Comparison of ENCODE assay signal across 33 mouse cellular contexts in the genomic region with DNA sequence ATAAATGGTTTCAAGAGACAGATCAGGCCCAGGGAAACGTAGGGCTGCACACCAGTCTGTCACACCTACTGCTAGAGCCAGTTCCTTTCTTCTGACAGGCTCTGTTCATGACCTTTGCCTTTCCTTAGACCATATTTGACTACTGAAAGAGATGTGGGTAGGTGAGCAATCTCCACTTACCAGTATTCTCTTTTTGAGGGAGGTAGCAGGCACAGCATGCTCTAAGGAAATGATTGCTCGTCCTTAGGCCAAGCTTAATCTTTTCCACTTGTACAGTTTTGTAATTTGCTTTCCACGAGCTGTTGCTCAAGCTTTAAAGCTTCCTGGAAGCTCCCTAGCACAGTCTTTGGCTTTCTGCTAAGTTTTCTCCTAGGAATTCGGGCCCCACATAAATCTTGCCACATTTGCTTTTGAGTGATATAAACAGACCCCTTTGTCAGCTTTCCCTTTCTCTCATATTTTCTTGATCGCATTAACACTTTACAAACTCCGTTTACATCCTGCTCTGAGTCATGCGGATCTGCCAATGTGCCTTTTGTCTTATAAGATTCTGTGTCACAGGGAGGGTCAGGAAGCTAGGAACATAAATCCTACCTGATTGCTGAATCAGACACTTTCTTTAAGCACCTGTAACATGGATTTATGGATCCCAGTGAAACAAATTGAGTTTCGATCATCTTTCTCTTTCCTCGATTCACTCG. TPM values are rescaled to one million over a fixed set of nuclear protein-coding genes. Genes with fewer than 3 reads are reported as not detected.
DNase-seq lines count a peak whose midpoint lies in the region; ATAC-seq and TF ChIP-seq lines count a peak whose summit lies in the region.
"Had no signal": no experiment of that assay in that cellular context is flagged by ENCODE, and none has a peak within 500 bp of the region (broad histone marks: within the 10 kb centered on the region; RNA-seq: fewer than 3 reads in every experiment).

No protein-coding gene starts in this region.

- WGBS in kidney, embryonic 15.5 days, result 31% methylated on average over 10 of the region's 10 CpGs
- 44% methylated on average over 10 of the region's 10 CpGs for WGBS in lung, postnatal 0 days
- 33% methylated on average over 10 of the region's 10 CpGs for WGBS in intestine, postnatal 0 days

- TF ChIP-seq EP300 in lung, postnatal 0 days (IDR thresholded peaks at IDR 0.05), result peak; percentile 53; the same call in 1 of the 2 replicates

- TF ChIP-seq CTCF in lung, postnatal 0 days (IDR thresholded peaks at IDR 0.05), result no peak
- no peak for TF ChIP-seq CTCF in intestine, postnatal 0 days (IDR thresholded peaks at IDR 0.05; ENCODE audit: low read depth)

- H3K36me3 ChIP-seq in kidney, embryonic 15.5 days, result no peaks in the 10 kb centered on the region
- no peaks in the 10 kb centered on the region for H3K36me3 ChIP-seq in lung, postnatal 0 days (ENCODE audit: insufficient read depth, low read length)
- H3K36me3 ChIP-seq in intestine, postnatal 0 days (ENCODE audit: control insufficient read depth, insufficient read depth), result no peaks in the 10 kb centered on the region
- H3K36me3 ChIP-seq: forebrain, embryonic 12.5 days; G1E; hindbrain, embryonic 13.5 days; limb, embryonic 12.5 days had no signal

- peak overlapping the region; percentile 23; the same call in 1 of the 2 replicates for H3K4me2 ChIP-seq in kidney, embryonic 15.5 days
- no peak overlapping the region for H3K4me2 ChIP-seq in lung, postnatal 0 days (replicated peaks; ENCODE audit: low read depth, low read length)
- 0 out of 2 replicates have a peak overlapping the region, but pooled peaks have one; percentile 4 for H3K4me2 ChIP-seq in intestine, postnatal 0 days (replicated peaks; ENCODE audit: low read depth)
- H3K4me2 ChIP-seq: forebrain, embryonic 12.5 days; hindbrain, embryonic 13.5 days; limb, embryonic 12.5 days; liver, embryonic 11.5 days; midbrain, embryonic 11.5 days had no signal

- peaks cover 7% of the 10 kb centered on the region; the same call in 1 of the 2 replicates for H3K4me1 ChIP-seq in kidney, embryonic 15.5 days
- peaks cover 5% of the 10 kb centered on the region; the same call in 1 of the 2 replicates for H3K4me1 ChIP-seq in lung, postnatal 0 days (ENCODE audit: insufficient read depth, low read depth, low read length)
- no peaks in the 10 kb centered on the region for H3K4me1 ChIP-seq in intestine, postnatal 0 days (replicated peaks; ENCODE audit: control insufficient read depth, insufficient read depth, low read length)
- H3K4me1 ChIP-seq: forebrain, embryonic 12.5 days; hindbrain, embryonic 13.5 days; limb, embryonic 12.5 days had no signal

- no peaks in the 10 kb centered on the region for H3K27me3 ChIP-seq in kidney, embryonic 15.5 days
- no peaks in the 10 kb centered on the region for H3K27me3 ChIP-seq in lung, postnatal 0 days (replicated peaks; ENCODE audit: insufficient read depth, low read length)
- H3K27me3 ChIP-seq in intestine, postnatal 0 days (replicated peaks; ENCODE audit: control insufficient read depth, insufficient read depth, low read length), result no peaks in the 10 kb centered on the region
- H3K27me3 ChIP-seq: CH12.LX; forebrain, embryonic 12.5 days; hindbrain, embryonic 13.5 days; limb, embryonic 12.5 days had no signal

- ATAC-seq in kidney, embryonic 15.5 days (replicated peaks; ENCODE audit: low FRiP score), result peak; percentile 73
- ATAC-seq in lung, postnatal 0 days, result peak; percentile 52
- ATAC-seq in intestine, postnatal 0 days, result peak; percentile 45; the same call in 1 of the 2 replicates
- ATAC-seq: liver, postnatal 0 days had no signal

- no peak overlapping the region for H3K4me3 ChIP-seq in kidney, embryonic 15.5 days (replicated peaks)
- no peak overlapping the region for H3K4me3 ChIP-seq in lung, postnatal 0 days (ENCODE audit: low read depth, low read length)
- H3K4me3 ChIP-seq in intestine, postnatal 0 days (ENCODE audit: low read depth, low read length), result no peak overlapping the region
- H3K4me3 ChIP-seq: forebrain, embryonic 12.5 days; hindbrain, embryonic 13.5 days; layer of hippocampus, adult 2 months; limb, embryonic 12.5 days had no signal

- H3K9ac ChIP-seq in kidney, embryonic 15.5 days, result no peak overlapping the region
- H3K9ac ChIP-seq in lung, postnatal 0 days (replicated peaks; ENCODE audit: low read depth), result no peak overlapping the region
- H3K9ac ChIP-seq in intestine, postnatal 0 days (ENCODE audit: low read depth, low read length), result no peak overlapping the region
- H3K9ac ChIP-seq: forebrain, embryonic 12.5 days; hindbrain, embryonic 13.5 days; limb, embryonic 12.5 days; liver, postnatal 0 days had no signal

- no peaks in the 10 kb centered on the region for H3K9me3 ChIP-seq in kidney, embryonic 15.5 days (replicated peaks)
- H3K9me3 ChIP-seq in lung, postnatal 0 days (ENCODE audit: low read length), result no peaks in the 10 kb centered on the region
- H3K9me3 ChIP-seq in intestine, postnatal 0 days (ENCODE audit: control insufficient read depth), result no peaks in the 10 kb centered on the region
- H3K9me3 ChIP-seq: forebrain, embryonic 12.5 days; hindbrain, embryonic 13.5 days; limb, embryonic 12.5 days had no signal

- DNase-seq in kidney, adult 18-20 months, result no peak
- DNase-seq in lung, postnatal 0 days (ENCODE audit: low spot score), result peak; percentile 72
- DNase-seq in lung, postnatal 4 days, result no peak
- DNase-seq in gastrocnemius, adult 8-10 months (ENCODE audit: low spot score in 2 of 2), result no peak
- no peak for DNase-seq in left cerebral cortex, adult 18-20 months (ENCODE audit: low spot score in 2 of 2)
- DNase-seq: cerebellum, adult 11-12 months; cerebellum, postnatal 14 days; gastrocnemius, postnatal 36 days; heart, postnatal 36 days; kidney, postnatal 10 days; liver, postnatal 0 days; right cerebral cortex, adult 18-20 months; right cerebral cortex, postnatal 4 days; thymus, postnatal 14 days had no signal

- H3K27ac ChIP-seq in kidney, embryonic 15.5 days, result peak overlapping the region; percentile 9; the same call in 1 of the 2 replicates
- peak overlapping the region; percentile 47; the same call in 1 of the 2 replicates for H3K27ac ChIP-seq in lung, postnatal 0 days (ENCODE audit: low read length)
- H3K27ac ChIP-seq in intestine, postnatal 0 days (ENCODE audit: low read depth, low read length), result peak overlapping the region; percentile 64
- H3K27ac ChIP-seq: forebrain, embryonic 12.5 days; hindbrain, embryonic 13.5 days; layer of hippocampus, adult 2 months; limb, embryonic 12.5 days had no signal

RNA-seq across cellular contexts. Expression of a gene that starts 20.8 kb away (rescaled TPM):
- polyA plus RNA-seq in kidney, embryonic 15.5 days (2015; fragmentation: Nextera tagmentation; extraction: Ambion mirVana), result 3.9 and 5.3 TPM in 2 replicates
- 6.8 and 7.1 TPM in 2 replicates for polyA plus RNA-seq in lung, postnatal 0 days (2015; fragmentation: Nextera tagmentation; extraction: Ambion mirVana)
- polyA plus RNA-seq in intestine, postnatal 0 days (2015; fragmentation: Nextera tagmentation; extraction: Ambion mirVana), result 23.4 and 23.9 TPM in 2 replicates
- 1 to 10 TPM in 2 of 4 experiments, under 1 TPM in 2; 0.77 to 2.5 (median 1.3) TPM for total RNA-seq in gastrocnemius, adult 8-10 months (2022)
- 1 to 10 TPM; 3.8 to 4.2 TPM for total RNA-seq in left cerebral cortex, adult 18-20 months (2021)

RNA-seq across cellular contexts. Expression of a gene that starts 35.4 kb away (rescaled TPM):
- not detected in 2 replicates for polyA plus RNA-seq in kidney, embryonic 15.5 days (2015; fragmentation: Nextera tagmentation; extraction: Ambion mirVana)
- polyA plus RNA-seq in lung, postnatal 0 days (2015; fragmentation: Nextera tagmentation; extraction: Ambion mirVana), result not detected in 2 replicates
- polyA plus RNA-seq in intestine, postnatal 0 days (2015; fragmentation: Nextera tagmentation; extraction: Ambion mirVana), result not detected in 2 replicates
- not detected for total RNA-seq in gastrocnemius, adult 8-10 months (2022)
- total RNA-seq in left cerebral cortex, adult 18-20 months (2021), result not detected
- total RNA-seq: CH12.LX; G1E; gastrocnemius, postnatal 36 days; heart, adult 8-10 months; heart, postnatal 36 days; layer of hippocampus, adult 2 months; layer of hippocampus, postnatal 25 days; left cerebral cortex, postnatal 14 days; megakaryocyte progenitor cell, adult 5-6 weeks; midbrain, postnatal 0 days had no signal
- polyA plus RNA-seq: embryonic facial prominence, embryonic 11.5 days; forebrain, embryonic 12.5 days; G1E; heart, embryonic 14.5 days; hindbrain, embryonic 13.5 days; limb, embryonic 12.5 days; liver, embryonic 11.5 days; liver, postnatal 0 days; midbrain, embryonic 11.5 days; midbrain, postnatal 0 days; neural tube, embryonic 14.5 days; testis, adult 2 months had no signal

Comparison
In these comparisons a context has a peak if more than half of its experiments do, and no peak if none do; other contexts are left out.
1. H3K27ac ChIP-seq: peak in every context shown above with its lines; median percentile 64 in intestine, postnatal 0 days; 47 in lung, postnatal 0 days; 9 in kidney, embryonic 15.5 days.